Mouse (Mus musculus): ENCODE measurements around the gene Abcb6. TPM values are rescaled to one million over a fixed set of nuclear protein-coding genes. Genes with fewer than 3 reads are reported as not detected.

Abcb6 gene
- polyA plus RNA-seq, 1 experiment, result 34.9 TPM

- H3K79me3 ChIP-seq (ENCODE audit: low read depth), result peaks cover 38% of the 10 kb centered on the region
- TF ChIP-seq MYOG (IDR thresholded peaks at IDR 0.05; ENCODE audit: control insufficient read depth, extremely low read depth, insufficient read length) (no peak), MAX (IDR thresholded peaks at IDR 0.05) (no peak), FOSL1 (IDR thresholded peaks at IDR 0.05; ENCODE audit: insufficient read depth, low read length, poor library complexity, severe bottlenecking) (no peak), CEBPB (IDR thresholded peaks at IDR 0.05; ENCODE audit: low read depth) (no peak), USF1 (IDR thresholded peaks at IDR 0.05; ENCODE audit: low read depth) (no peak), CTCF (IDR thresholded peaks at IDR 0.05; ENCODE audit: control insufficient read depth, insufficient read depth, insufficient read length) (no peak), MYOD1 (IDR thresholded peaks at IDR 0.05; ENCODE audit: control insufficient read depth, insufficient read length, low read depth) (no peak)
- H3K27me3 ChIP-seq (ENCODE audit: control insufficient read depth, insufficient read depth, insufficient read length), result no peaks in the 10 kb centered on the region
- H3K79me2 ChIP-seq (ENCODE audit: control insufficient read depth, insufficient read depth), result peaks cover 64% of the 10 kb centered on the region
- peak overlapping the region; percentile 2 for H3ac ChIP-seq (ENCODE audit: control insufficient read depth, insufficient read length, low read depth)
- H3K4me3 ChIP-seq (ENCODE audit: insufficient read depth, poor library complexity, severe bottlenecking), result peak overlapping the region; percentile 91
- H3K36me3 ChIP-seq (ENCODE audit: control insufficient read depth, insufficient read depth), result peaks cover 44% of the 10 kb centered on the region
These were observed 37.7 kb upstream of the Abcb6 start for GRCm38 (mm10) chr1:75217893-75218226.

- H3K79me3 ChIP-seq (ENCODE audit: low read depth), result peaks cover 43% of the 10 kb centered on the region
- H3K27me3 ChIP-seq (ENCODE audit: control insufficient read depth, insufficient read depth, insufficient read length), result no peaks in the 10 kb centered on the region
- H3K79me2 ChIP-seq (ENCODE audit: control insufficient read depth, insufficient read depth), result peaks cover 72% of the 10 kb centered on the region
- TF ChIP-seq USF1 (IDR thresholded peaks at IDR 0.05; ENCODE audit: low read depth), result no peak
- TF ChIP-seq CTCF (IDR thresholded peaks at IDR 0.05; ENCODE audit: control insufficient read depth, insufficient read depth, insufficient read length), result no peak
- TF ChIP-seq MYOG (IDR thresholded peaks at IDR 0.05; ENCODE audit: control insufficient read depth, extremely low read depth, insufficient read length), result no peak
- TF ChIP-seq FOSL1 (IDR thresholded peaks at IDR 0.05; ENCODE audit: insufficient read depth, low read length, poor library complexity, severe bottlenecking), result no peak
- no peak for TF ChIP-seq MYOD1 (IDR thresholded peaks at IDR 0.05; ENCODE audit: control insufficient read depth, insufficient read length, low read depth)
- TF ChIP-seq MAX (IDR thresholded peaks at IDR 0.05), result no peak
- no peak for TF ChIP-seq CEBPB (IDR thresholded peaks at IDR 0.05; ENCODE audit: low read depth)
- no peak overlapping the region for H3K4me3 ChIP-seq (ENCODE audit: insufficient read depth, poor library complexity, severe bottlenecking)
- no peak overlapping the region for H3ac ChIP-seq (ENCODE audit: control insufficient read depth, insufficient read length, low read depth)
- peaks cover 52% of the 10 kb centered on the region for H3K36me3 ChIP-seq (ENCODE audit: control insufficient read depth, insufficient read depth)
These were observed 36.8 kb upstream of the Abcb6 start for GRCm38 (mm10) chr1:75216797-75217585.

GRCm38 (mm10) chr1:75215785-75216184 lies 35.6 kb upstream of the Abcb6 start:
- Histone ChIP-seq H3K79me2 (ENCODE audit: control insufficient read depth, insufficient read depth) (peaks cover 84% of the 10 kb centered on the region), H3K36me3 (ENCODE audit: control insufficient read depth, insufficient read depth) (peaks cover 56% of the 10 kb centered on the region), H3K79me3 (ENCODE audit: low read depth) (peaks cover 54% of the 10 kb centered on the region), H3K27me3 (ENCODE audit: control insufficient read depth, insufficient read depth, insufficient read length) (no peaks in the 10 kb centered on the region), H3K4me3 (ENCODE audit: insufficient read depth, poor library complexity, severe bottlenecking) (no peak overlapping the region), H3ac (ENCODE audit: control insufficient read depth, insufficient read length, low read depth) (no peak overlapping the region)
- TF ChIP-seq FOSL1 (IDR thresholded peaks at IDR 0.05; ENCODE audit: insufficient read depth, low read length, poor library complexity, severe bottlenecking) (no peak), MYOD1 (IDR thresholded peaks at IDR 0.05; ENCODE audit: control insufficient read depth, insufficient read length, low read depth) (no peak), MYOG (IDR thresholded peaks at IDR 0.05; ENCODE audit: control insufficient read depth, extremely low read depth, insufficient read length) (no peak), USF1 (IDR thresholded peaks at IDR 0.05; ENCODE audit: low read depth) (no peak), CEBPB (IDR thresholded peaks at IDR 0.05; ENCODE audit: low read depth) (no peak), MAX (IDR thresholded peaks at IDR 0.05) (no peak), CTCF (IDR thresholded peaks at IDR 0.05; ENCODE audit: control insufficient read depth, insufficient read depth, insufficient read length) (no peak)

- H3ac ChIP-seq (ENCODE audit: control insufficient read depth, insufficient read length, low read depth), result no peak overlapping the region
- TF ChIP-seq USF1 (IDR thresholded peaks at IDR 0.05; ENCODE audit: low read depth) (no peak), MYOG (IDR thresholded peaks at IDR 0.05; ENCODE audit: control insufficient read depth, extremely low read depth, insufficient read length) (no peak), CEBPB (IDR thresholded peaks at IDR 0.05; ENCODE audit: low read depth) (no peak), FOSL1 (IDR thresholded peaks at IDR 0.05; ENCODE audit: insufficient read depth, low read length, poor library complexity, severe bottlenecking) (no peak), CTCF (IDR thresholded peaks at IDR 0.05; ENCODE audit: control insufficient read depth, insufficient read depth, insufficient read length) (no peak), MYOD1 (IDR thresholded peaks at IDR 0.05; ENCODE audit: control insufficient read depth, insufficient read length, low read depth) (no peak), MAX (IDR thresholded peaks at IDR 0.05) (no peak)
- H3K79me2 ChIP-seq (ENCODE audit: control insufficient read depth, insufficient read depth), result peaks cover 86% of the 10 kb centered on the region
- peaks cover 54% of the 10 kb centered on the region for H3K79me3 ChIP-seq (ENCODE audit: low read depth)
- peaks cover 56% of the 10 kb centered on the region for H3K36me3 ChIP-seq (ENCODE audit: control insufficient read depth, insufficient read depth)
- H3K4me3 ChIP-seq (ENCODE audit: insufficient read depth, poor library complexity, severe bottlenecking), result no peak overlapping the region
- H3K27me3 ChIP-seq (ENCODE audit: control insufficient read depth, insufficient read depth, insufficient read length), result no peaks in the 10 kb centered on the region
These were observed 34.7 kb upstream of the Abcb6 start for GRCm38 (mm10) chr1:75214886-75215285.

GRCm38 (mm10) chr1:75214442-75214841 lies 34.2 kb upstream of the Abcb6 start:
- no peaks in the 10 kb centered on the region for H3K27me3 ChIP-seq (ENCODE audit: control insufficient read depth, insufficient read depth, insufficient read length)
- H3ac ChIP-seq (ENCODE audit: control insufficient read depth, insufficient read length, low read depth), result no peak overlapping the region
- peaks cover 86% of the 10 kb centered on the region for H3K79me2 ChIP-seq (ENCODE audit: control insufficient read depth, insufficient read depth)
- no peak overlapping the region for H3K4me3 ChIP-seq (ENCODE audit: insufficient read depth, poor library complexity, severe bottlenecking)
- peaks cover 54% of the 10 kb centered on the region for H3K79me3 ChIP-seq (ENCODE audit: low read depth)
- peaks cover 56% of the 10 kb centered on the region for H3K36me3 ChIP-seq (ENCODE audit: control insufficient read depth, insufficient read depth)
- TF ChIP-seq MAX (IDR thresholded peaks at IDR 0.05) (no peak), CTCF (IDR thresholded peaks at IDR 0.05; ENCODE audit: control insufficient read depth, insufficient read depth, insufficient read length) (no peak), MYOD1 (IDR thresholded peaks at IDR 0.05; ENCODE audit: control insufficient read depth, insufficient read length, low read depth) (no peak), FOSL1 (IDR thresholded peaks at IDR 0.05; ENCODE audit: insufficient read depth, low read length, poor library complexity, severe bottlenecking) (no peak), MYOG (IDR thresholded peaks at IDR 0.05; ENCODE audit: control insufficient read depth, extremely low read depth, insufficient read length) (no peak), CEBPB (IDR thresholded peaks at IDR 0.05; ENCODE audit: low read depth) (no peak), USF1 (IDR thresholded peaks at IDR 0.05; ENCODE audit: low read depth) (no peak)
